Mouse (Mus musculus) heart, postnatal 0 days (tissue): ENCODE data around the gene Parp9. TPM values are rescaled to one million over a fixed set of nuclear protein-coding genes. Genes with fewer than 3 reads are reported as not detected.
"Not testable (repeated sequence)": the region's sequence is repeated elsewhere in the genome, so short reads cannot be mapped to it uniquely, and the experiment has no call there.

ENCODE experiments used
- ATAC-seq: fragments of 200-750 bp; cut with Nextera tagmentation; 2 replicates; pipeline ENCODE4 v1.8.0; 2017; ENCODE audit warnings: low read depth, moderate number of reproducible peaks, moderate library complexity; ENCODE audit not compliant: insufficient read depth
- DNase-seq: peaks from one replicate; pipeline ENCODE4 v3.0.0-alpha.2; 2016; ENCODE audit warnings: low spot score
- H3K27ac ChIP-seq: fragments of 300-500 bp; sonication (generic); 2 replicates; pipeline ENCODE4 v1.5.1; 2014; ENCODE audit warnings: low read depth, mild to moderate bottlenecking
- H3K27me3 ChIP-seq: fragments of 300-500 bp; sonication (generic); 2 replicates; pipeline ENCODE4 v1.6.1; 2014; ENCODE audit warnings: low read length, mixed read lengths; ENCODE audit not compliant: control insufficient read depth, insufficient read depth
- H3K36me3 ChIP-seq: fragments of 300-500 bp; sonication (generic); replicated peaks from 2 replicates; pipeline ENCODE4 v1.6.1; 2014; ENCODE audit warnings: low read length, mixed read lengths; ENCODE audit not compliant: control insufficient read depth, insufficient read depth
- H3K4me1 ChIP-seq: fragments of 300-500 bp; sonication (generic); 2 replicates; pipeline ENCODE4 v1.6.1; 2014; ENCODE audit warnings: antibody characterized with exemption; ENCODE audit not compliant: control insufficient read depth, insufficient read depth
- H3K4me2 ChIP-seq: fragments of 300-500 bp; sonication (generic); 2 replicates; pipeline ENCODE4 v1.6.1; 2014; ENCODE audit warnings: low read depth, mild to moderate bottlenecking, low read length, moderate library complexity
- H3K4me3 ChIP-seq: fragments of 300-500 bp; sonication (generic); 2 replicates; pipeline ENCODE4 v1.5.1; 2014; ENCODE audit warnings: low read depth, low read length
- H3K9ac ChIP-seq: fragments of 300-500 bp; sonication (generic); replicated peaks from 2 replicates; pipeline ENCODE4 v1.6.1; 2014; ENCODE audit warnings: low read depth, low read length, mixed read lengths
- H3K9me3 ChIP-seq: fragments of 300-500 bp; sonication (generic); replicated peaks from 2 replicates; pipeline ENCODE4 v1.6.1; 2016; ENCODE audit warnings: low read length; ENCODE audit not compliant: control insufficient read depth
- CTCF ChIP-seq: IDR thresholded peaks from 2 replicates; pipeline ENCODE4 v1.5.1; 2016; ENCODE audit warnings: antibody characterized with exemption, control low read depth, low read depth
- EP300 ChIP-seq: IDR thresholded peaks from 2 replicates; pipeline ENCODE4 v1.6.1; 2016; ENCODE audit warnings: antibody characterized with exemption, low read depth
- WGBS: fragments of 180-500 bp; shearing (Covaris S2); extraction: QIAGEN DNeasy Blood & Tissue Kit; methylation state at CpG from one replicate; pipeline ENCODE4 v1.1.7; 2014; 5-methylcytosine and 5-hydroxymethylcytosine counted together
- polyA plus RNA-seq: library from polyadenylated mRNA; unstranded; fragments of >200 nt; fragmentation: Nextera tagmentation; extraction: Ambion mirVana; gene quantifications from 2 replicates; pipeline ENCODE4 v1.2.1, GENCODE M21; 2015
- total RNA-seq: library from RNA; depleted of rRNA; stranded (reverse); fragments of >200 nt; gene quantifications from 2 replicates; pipeline ENCODE4 v1.2.3, GENCODE M21; 2014; ENCODE audit warnings: low replicate concordance

Gene Parp9
- total and polyA plus RNA-seq, 2 experiments from 2014 or later, result 9.7 to 11.4 TPM

GRCm38 (mm10) chr16:35983517-35984101 lies 45.3 kb downstream of the Parp9 start:
- no peaks in the 10 kb centered on the region for H3K9me3 ChIP-seq
- H3K27ac ChIP-seq, result peak overlapping the region; percentile 99
- no peaks in the 10 kb centered on the region for H3K36me3 ChIP-seq
- peak overlapping the region; percentile 93 for H3K9ac ChIP-seq
- DNase-seq (peak; percentile 91), ATAC-seq (peak; percentile 74)
- H3K27me3 ChIP-seq, result no peaks in the 10 kb centered on the region
- TF ChIP-seq EP300 (no peak), CTCF (no peak)
- peak overlapping the region; percentile 81 for H3K4me3 ChIP-seq
- peaks cover 7% of the 10 kb centered on the region; the same call in 1 of the 2 replicates for H3K4me1 ChIP-seq
- under 1% methylated on average over 76 of the region's 86 CpGs for WGBS
- peak overlapping the region; percentile 68 for H3K4me2 ChIP-seq

- no peaks in the 10 kb centered on the region for H3K9me3 ChIP-seq
- H3K4me1 ChIP-seq, result peaks cover 7% of the 10 kb centered on the region; the same call in 1 of the 2 replicates
- no peak for TF ChIP-seq CTCF
- no peak for TF ChIP-seq EP300
- ATAC-seq, result no peak
- H3K27me3 ChIP-seq, result no peaks in the 10 kb centered on the region
- 0 out of 2 replicates have a peak overlapping the region, but pooled peaks have one; percentile 93 for H3K9ac ChIP-seq
- H3K4me3 ChIP-seq, result peak overlapping the region; percentile 81
- no peak for DNase-seq
- WGBS, result 38% methylated on average over 3 of the region's 3 CpGs
- no peaks in the 10 kb centered on the region for H3K36me3 ChIP-seq
- H3K27ac ChIP-seq, result peak overlapping the region; percentile 99
- H3K4me2 ChIP-seq, result peak overlapping the region; percentile 68
Observed at GRCm38 (mm10) chr16:35984471-35984870, 46.2 kb downstream of the Parp9 start.

DNA sequence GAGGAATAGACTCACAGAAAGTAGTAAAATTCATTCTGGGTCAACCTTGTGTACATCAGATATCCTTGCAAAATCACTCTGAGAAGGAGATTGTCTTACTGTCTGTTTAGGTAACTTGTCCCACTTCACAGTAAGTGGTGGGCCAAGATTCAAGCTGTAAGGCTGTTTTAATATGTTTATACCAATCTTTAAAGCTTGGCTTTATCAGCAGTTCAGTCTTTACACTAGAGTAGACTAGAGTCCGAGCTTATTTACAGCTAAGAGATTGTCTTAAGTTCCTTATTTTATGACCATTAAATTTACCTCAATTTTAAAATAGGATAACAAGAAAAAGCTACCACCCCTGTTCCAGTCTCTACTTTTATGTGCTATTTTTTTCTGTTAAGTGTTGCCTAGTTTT lies 49.7 kb downstream of the Parp9 start:
- no peaks in the 10 kb centered on the region for H3K36me3 ChIP-seq
- no peak overlapping the region for H3K27ac ChIP-seq
- H3K27me3 ChIP-seq, result no peaks in the 10 kb centered on the region
- ATAC-seq (no peak), DNase-seq (no peak)
- H3K9me3 ChIP-seq, result no peaks in the 10 kb centered on the region
- H3K4me1 ChIP-seq, result peaks cover 7% of the 10 kb centered on the region; the same call in 1 of the 2 replicates
- H3K4me3 ChIP-seq, result no peak overlapping the region
- no peak overlapping the region for H3K9ac ChIP-seq
- WGBS, result 68% methylated on average over 1 of the region's 1 CpGs
- TF ChIP-seq EP300 (no peak), CTCF (no peak)
- H3K4me2 ChIP-seq, result no peak overlapping the region

GRCm38 (mm10) chr16:35992391-35992790 lies 54.1 kb downstream of the Parp9 start:
- Histone ChIP-seq H3K4me1 (no peaks in the 10 kb centered on the region; the same call in 1 of the 2 replicates), H3K4me3 (no peak overlapping the region), H3K27ac (no peak overlapping the region), H3K4me2 (no peak overlapping the region), H3K27me3 (no peaks in the 10 kb centered on the region), H3K9me3 (no peaks in the 10 kb centered on the region), H3K36me3 (no peaks in the 10 kb centered on the region), H3K9ac (no peak overlapping the region)
- no peak for DNase-seq
- TF ChIP-seq CTCF, result no peak
- TF ChIP-seq EP300, result no peak
- ATAC-seq, result no peak
- WGBS, result 62% methylated on average over 1 of the region's 1 CpGs

DNA sequence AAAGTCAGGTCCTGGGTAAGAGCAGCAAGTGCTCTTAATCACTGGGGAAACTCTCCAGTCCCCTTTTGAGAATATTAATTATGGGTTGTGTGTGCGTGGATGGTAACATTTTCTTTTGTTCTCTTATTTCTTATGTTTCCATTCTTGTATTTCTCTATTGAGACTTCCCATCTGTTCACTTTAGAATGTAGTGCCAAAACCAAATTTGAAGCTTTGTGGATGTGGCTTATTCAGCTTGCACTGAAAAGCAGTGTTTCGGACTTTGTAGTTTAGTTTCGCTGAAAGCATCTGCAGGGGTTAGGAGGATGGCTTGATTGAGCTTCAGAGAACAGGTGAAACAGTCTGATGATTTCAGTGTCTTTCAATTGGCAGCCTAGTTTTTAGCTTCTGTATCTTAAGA lies 55.0 kb downstream of the Parp9 start:
- Histone ChIP-seq H3K4me1 (no peaks in the 10 kb centered on the region; the same call in 1 of the 2 replicates), H3K4me3 (no peak overlapping the region), H3K9ac (no peak overlapping the region), H3K9me3 (no peaks in the 10 kb centered on the region), H3K27ac (no peak overlapping the region), H3K36me3 (no peaks in the 10 kb centered on the region), H3K4me2 (no peak overlapping the region), H3K27me3 (no peaks in the 10 kb centered on the region)
- ATAC-seq (no peak), DNase-seq (no peak)
- TF ChIP-seq CTCF (no peak), EP300 (no peak)
- WGBS, result 92% methylated on average over 3 of the region's 3 CpGs

- not testable (repeated sequence) for H3K9ac ChIP-seq, ATAC-seq
- 91% methylated on average over 4 of the region's 4 CpGs for WGBS
Observed at GRCm38 (mm10) chr16:35998852-35999251, 60.6 kb downstream of the Parp9 start.

More at GRCm38 (mm10) chr16:35998852-35999251, 60.6 kb downstream of the Parp9 start:
- DNase-seq, H3K27me3 ChIP-seq, H3K9me3 ChIP-seq, H3K4me1 ChIP-seq, H3K4me2 ChIP-seq, H3K4me3 ChIP-seq, H3K27ac ChIP-seq: not testable (repeated sequence)
- H3K36me3 ChIP-seq, result peaks cover 26% of the 10 kb centered on the region
